Mouse (Mus musculus) layer of hippocampus, postnatal 25 days (tissue): ENCODE data around the gene Abca7. TPM values are rescaled to one million over a fixed set of nuclear protein-coding genes. Genes with fewer than 3 reads are reported as not detected.
"Not testable (repeated sequence)": the region's sequence is repeated elsewhere in the genome, so short reads cannot be mapped to it uniquely, and the experiment has no call there.

Experiments
- DNase-seq, 2 experiments: peaks; one replicate each; pipeline ENCODE4 v3.0.0; 2022; ENCODE audit warnings: mixed read lengths in 2 of 2, low spot score in 1 of 2; ENCODE audit errors: extremely low spot score in 1 of 2
- total RNA-seq, 2 experiments: library from RNA; stranded (reverse); gene quantifications; 2 replicates each; pipeline ENCODE4 v1.2.3; 2021

Gene Abca7
- 10 to 100 TPM in 1 of 2 experiments, 1 to 10 TPM in 1; 9.6 to 10.2 TPM for total RNA-seq

- peak; percentile 96 to 99 for DNase-seq
Observed at GRCm38 (mm10) chr10:79996272-79997033, at the start of gene Abca7. TSS of gene Abca7 (plus strand) at chr10:79996494.

GRCm38 (mm10) chr10:79946752-79947322 lies 49.5 kb upstream of the Abca7 start:
- DNase-seq, result no peak

GRCm38 (mm10) chr10:79947502-79947901 lies 48.8 kb upstream of the Abca7 start:
- no peak for DNase-seq

- DNase-seq, result no peak
Observed at GRCm38 (mm10) chr10:79949873-79950272, 46.4 kb upstream of the Abca7 start.

- no peak for DNase-seq
Observed at GRCm38 (mm10) chr10:79950661-79951060, 45.6 kb upstream of the Abca7 start.

- DNase-seq, result peak in 1 of 2 experiments; percentile 66
Observed at GRCm38 (mm10) chr10:79953946-79954345, 42.3 kb upstream of the Abca7 start.

- DNase-seq, result no peak
Observed at GRCm38 (mm10) chr10:79955691-79956090, 40.6 kb upstream of the Abca7 start.

GRCm38 (mm10) chr10:79956643-79957154 lies 39.6 kb upstream of the Abca7 start:
- no peak for DNase-seq

GRCm38 (mm10) chr10:79958140-79958816 lies 38.0 kb upstream of the Abca7 start:
- peak; percentile 66 to 74 for DNase-seq

GRCm38 (mm10) chr10:79959412-79959811 lies 36.9 kb upstream of the Abca7 start:
- DNase-seq, result not testable (repeated sequence)

- DNase-seq, result peak; percentile 98 to 99
Observed at GRCm38 (mm10) chr10:79959847-79960601, 36.3 kb upstream of the Abca7 start, which contains the start of gene Wdr18. TSS of gene Wdr18 (plus strand) at chr10:79960152.

GRCm38 (mm10) chr10:79960671-79961294 lies 35.5 kb upstream of the Abca7 start:
- DNase-seq, result no peak

- DNase-seq, result no peak
Observed at GRCm38 (mm10) chr10:79964727-79965126, 31.6 kb upstream of the Abca7 start.

GRCm38 (mm10) chr10:79965325-79965724 lies 31.0 kb upstream of the Abca7 start:
- DNase-seq, result no peak

- DNase-seq, result no peak
Observed at GRCm38 (mm10) chr10:79966886-79967400, 29.4 kb upstream of the Abca7 start.

- DNase-seq, result no peak
Observed at GRCm38 (mm10) chr10:79968181-79968580, 28.1 kb upstream of the Abca7 start.

- no peak for DNase-seq
Observed at GRCm38 (mm10) chr10:79969124-79969568, 27.1 kb upstream of the Abca7 start.

- no peak for DNase-seq
Observed at GRCm38 (mm10) chr10:79970415-79971182, 25.7 kb upstream of the Abca7 start, which contains the start of gene Grin3b. TSS of gene Grin3b (plus strand) at chr10:79970715.

- DNase-seq, result no peak
Observed at GRCm38 (mm10) chr10:79971183-79971497, 25.2 kb upstream of the Abca7 start.
